Mouse (Mus musculus): ENCODE measurements around the gene Ldlrad3.

Gene Ldlrad3

GRCm38 (mm10) chr2:102002974-102003775 lies 183.0 kb downstream of the Ldlrad3 start:
- DNase-seq (ENCODE audit: low spot score) = no peak

DNA sequence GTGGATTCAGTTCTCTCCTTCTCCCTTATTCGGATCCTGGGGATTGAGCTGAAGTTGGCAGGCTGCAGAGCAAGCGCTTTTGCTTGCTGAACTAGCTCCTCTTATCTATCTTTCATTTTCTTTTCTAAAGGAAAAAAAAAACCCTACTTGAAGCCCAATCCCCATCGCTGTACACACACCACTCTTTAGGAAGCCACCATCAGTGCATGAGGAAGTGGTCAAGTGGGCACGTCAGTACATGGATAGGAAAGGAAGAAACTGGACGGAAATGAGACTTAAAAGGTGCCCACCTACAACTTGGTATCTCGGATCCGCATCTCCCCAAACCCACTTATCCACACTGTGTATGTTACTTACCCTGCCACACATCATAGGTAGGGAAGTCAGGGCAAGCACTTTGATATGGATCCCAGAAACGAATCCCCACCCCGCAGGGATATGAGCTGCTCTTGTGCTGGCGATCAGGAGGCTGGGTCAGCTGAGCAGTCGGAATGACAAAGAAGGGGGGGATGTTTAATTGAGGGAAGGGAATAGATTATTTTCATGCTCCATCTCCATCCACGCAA lies 183.7 kb downstream of the Ldlrad3 start:
- no peak for DNase-seq (ENCODE audit: low spot score)

DNA sequence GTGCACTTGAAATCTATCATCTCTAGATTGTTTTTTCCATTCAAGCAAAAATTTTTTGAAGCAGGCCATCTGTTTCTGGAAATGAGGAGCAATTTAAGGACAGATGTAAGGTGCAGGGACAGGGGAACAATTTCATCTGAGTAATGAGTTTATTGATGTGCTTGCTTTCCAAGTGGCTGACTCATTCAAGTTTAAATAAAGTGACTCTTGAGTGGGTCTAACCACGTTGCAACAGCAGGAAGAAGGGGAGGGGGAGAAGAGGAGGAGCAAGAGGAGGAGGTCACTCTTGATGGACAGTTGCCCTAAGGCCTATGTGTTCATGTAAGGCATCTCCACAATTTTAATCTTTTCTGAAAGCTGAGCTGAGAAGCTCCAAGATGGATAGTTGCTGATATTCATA lies 184.5 kb downstream of the Ldlrad3 start:
- no peak for DNase-seq (ENCODE audit: low spot score)

DNA sequence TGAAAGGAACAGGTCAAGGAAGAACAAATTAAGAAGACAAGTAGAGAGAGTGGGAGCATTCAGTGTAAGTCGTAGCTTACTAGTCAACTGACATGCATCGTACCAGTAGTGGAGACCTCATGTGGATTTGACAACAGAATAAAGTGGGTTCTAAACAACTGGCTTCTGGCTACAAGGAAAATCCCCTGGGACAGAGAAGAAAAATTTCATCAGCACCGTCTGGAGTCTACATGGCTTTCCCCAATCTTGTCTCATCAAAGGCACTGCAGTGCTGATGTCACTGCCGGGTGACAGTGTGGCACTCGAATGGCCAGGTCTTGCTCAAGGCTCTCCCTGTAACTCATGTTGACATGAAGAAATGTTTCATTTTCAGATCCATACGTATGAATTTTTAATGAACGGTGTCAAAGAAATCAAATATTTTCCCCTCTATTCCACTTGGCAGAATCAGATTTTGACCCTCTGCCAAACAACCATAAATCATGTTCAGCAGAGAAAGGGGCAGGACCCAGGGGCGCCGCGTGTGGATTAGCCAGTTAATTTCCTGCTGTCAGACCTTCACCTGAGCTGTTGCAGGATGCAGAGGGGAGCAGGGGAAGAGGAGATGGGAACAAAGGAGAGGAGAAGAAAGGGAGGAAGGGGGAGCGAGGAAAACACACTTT lies 187.1 kb downstream of the Ldlrad3 start:
- DNase-seq (ENCODE audit: low spot score) = peak; percentile 27

DNA sequence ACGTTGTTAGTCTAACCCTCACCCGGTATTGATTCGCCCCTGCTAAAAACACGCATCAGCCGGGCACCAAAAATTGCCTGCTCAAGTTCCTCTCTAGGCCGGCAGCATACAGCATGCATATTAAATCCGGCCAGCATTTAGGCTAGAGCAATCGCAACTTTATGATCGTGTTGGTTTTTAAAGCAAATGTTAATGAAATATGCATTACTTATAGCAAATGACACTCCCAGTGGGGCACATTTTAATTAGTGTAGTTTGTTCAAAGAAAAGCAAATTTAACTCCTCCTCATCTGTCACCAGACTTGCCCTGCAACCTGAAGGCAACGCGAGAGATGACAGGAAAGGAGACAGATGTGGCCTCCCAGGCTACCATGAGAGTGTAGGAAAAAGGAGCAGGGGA lies 189.2 kb downstream of the Ldlrad3 start:
- no peak for DNase-seq (ENCODE audit: low spot score)

- no peak for DNase-seq (ENCODE audit: low spot score)
These were observed 193.4 kb downstream of the Ldlrad3 start for GRCm38 (mm10) chr2:101992574-101993310.

- DNase-seq (ENCODE audit: low spot score) = no peak
These were observed 194.5 kb downstream of the Ldlrad3 start for GRCm38 (mm10) chr2:101991726-101992125.

DNA sequence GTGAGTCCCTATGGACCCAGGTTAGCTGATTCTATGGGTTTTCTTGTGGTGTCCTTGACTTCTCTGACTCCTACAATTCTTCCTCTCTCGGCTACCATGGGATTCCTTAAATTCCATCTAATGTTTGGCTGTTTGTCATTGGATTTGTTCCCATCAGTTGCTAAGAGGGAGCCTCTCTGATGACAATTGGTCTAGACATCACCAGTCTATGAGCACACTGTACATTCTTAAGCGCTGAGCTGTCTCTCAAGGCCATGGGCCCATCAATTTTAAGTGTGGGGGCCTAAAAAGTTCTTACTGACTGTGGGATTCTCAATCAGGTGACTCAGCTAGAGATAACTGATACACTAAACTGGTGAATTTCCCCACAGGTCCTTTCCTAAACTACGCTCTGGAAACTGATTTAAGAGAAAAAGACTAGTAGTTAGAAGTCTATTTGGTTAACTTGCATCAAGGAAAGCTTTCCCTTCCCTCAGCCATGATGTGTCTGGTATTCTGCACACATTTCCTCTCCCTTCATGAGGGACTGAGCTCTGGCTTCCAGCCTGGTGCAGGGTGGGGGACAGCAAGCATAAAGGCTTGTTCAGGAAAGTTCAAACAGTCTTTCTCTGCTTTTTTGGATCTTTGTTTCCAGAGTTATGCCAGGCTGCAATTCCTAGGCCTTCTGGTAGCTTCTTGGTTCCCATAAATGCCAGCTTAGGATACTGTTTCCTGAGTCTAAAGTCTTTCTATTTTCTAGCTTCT lies 199.7 kb downstream of the Ldlrad3 start:
- DNase-seq (ENCODE audit: low spot score) = no peak

DNA sequence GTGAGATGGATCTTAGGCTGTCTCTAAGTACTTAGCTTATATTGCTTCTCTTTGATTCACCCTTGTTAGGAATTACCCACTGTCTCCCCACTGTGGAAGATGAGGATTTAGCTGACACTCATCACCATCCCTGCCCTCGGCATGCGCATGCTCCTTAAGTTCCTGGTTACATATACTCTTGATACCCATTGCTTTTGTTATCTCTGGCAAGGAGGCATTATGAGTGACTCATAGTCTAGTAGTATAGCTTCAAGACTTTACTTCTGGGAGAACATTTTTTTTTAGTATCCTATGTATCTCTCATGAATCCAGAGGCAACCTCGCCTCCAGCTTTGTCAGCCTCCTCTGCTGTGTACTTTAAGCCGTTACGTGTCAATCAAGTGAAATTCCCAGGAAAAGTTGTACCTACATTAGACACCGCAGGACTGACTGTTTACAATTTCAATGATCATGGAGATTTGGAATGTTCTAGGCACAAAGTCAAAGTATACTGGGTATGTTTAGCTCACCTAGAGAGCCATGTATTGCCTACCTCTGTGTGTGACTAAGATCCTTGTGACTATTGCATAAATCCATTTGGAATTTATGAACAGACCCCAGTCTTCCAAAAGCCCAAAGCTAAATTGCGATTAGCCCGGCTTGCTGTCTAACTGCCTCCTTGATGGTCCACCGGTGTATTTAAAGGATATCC lies 202.2 kb downstream of the Ldlrad3 start:
- no peak for DNase-seq (ENCODE audit: low spot score)

DNA sequence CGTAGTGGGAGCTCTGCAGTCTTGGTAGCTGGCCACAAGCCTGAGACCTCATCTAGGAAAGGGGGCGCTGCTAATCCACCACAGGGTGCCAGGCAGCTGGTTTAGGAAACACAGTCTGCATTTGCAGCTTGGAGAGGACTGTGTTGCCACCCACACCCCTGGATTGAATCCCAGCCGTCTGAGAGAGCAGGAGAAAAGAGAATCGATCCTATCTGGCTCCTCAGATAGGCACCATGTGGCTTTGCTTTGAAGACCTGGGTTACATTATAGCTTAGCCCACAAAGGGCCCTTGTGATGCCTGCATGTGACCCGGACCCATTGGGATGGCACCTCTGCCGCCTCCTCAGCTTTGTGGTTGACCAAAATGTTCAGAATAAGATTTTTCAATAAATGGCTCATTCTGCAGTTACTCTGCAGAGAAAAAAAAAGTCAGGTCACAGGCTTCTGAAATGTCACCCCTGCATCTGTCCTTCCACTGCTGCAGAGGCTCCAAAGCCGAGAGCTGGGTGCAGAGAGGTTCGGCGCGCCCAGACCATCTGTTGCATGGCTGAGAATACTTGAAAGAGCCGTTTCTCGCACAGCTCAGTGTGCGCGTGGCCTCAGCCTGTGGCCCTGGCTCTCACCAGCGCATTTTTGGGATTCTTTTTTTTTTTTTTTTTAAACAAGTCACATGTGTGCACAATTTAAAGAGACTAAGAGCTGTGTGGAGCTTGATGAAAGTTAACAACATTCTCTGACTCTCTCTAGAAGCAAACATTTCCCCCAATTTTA lies 202.9 kb downstream of the Ldlrad3 start:
- DNase-seq (ENCODE audit: low spot score) = peak; percentile 53

- peak; percentile 65 for DNase-seq (ENCODE audit: low spot score)
These were observed 204.2 kb downstream of the Ldlrad3 start for GRCm38 (mm10) chr2:101981964-101982498.

- no peak for DNase-seq (ENCODE audit: low spot score)
These were observed 205.0 kb downstream of the Ldlrad3 start for GRCm38 (mm10) chr2:101981211-101981610.

DNA sequence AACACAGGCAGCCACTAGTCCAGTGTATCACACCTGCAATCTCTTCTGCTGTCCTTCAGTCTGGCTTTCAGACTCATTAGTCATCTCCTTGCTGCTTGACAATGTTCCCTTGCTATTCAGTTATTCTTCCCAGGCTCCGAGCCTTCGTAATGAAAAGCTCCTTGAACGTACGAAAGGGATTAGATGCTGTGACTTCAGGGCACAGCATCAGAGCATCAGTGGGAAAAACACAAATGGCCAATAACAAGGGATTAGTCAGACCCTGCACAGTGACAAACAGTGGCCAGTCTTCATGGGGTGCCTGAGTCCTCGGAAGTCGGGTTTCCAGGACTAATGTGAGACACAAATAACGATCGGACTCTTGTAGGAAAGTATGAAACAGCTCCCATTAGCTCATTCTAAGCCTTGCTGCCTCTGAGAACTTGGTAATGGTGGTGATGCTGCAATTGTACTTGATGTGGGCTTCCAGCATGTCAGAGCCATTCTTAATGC lies 205.7 kb downstream of the Ldlrad3 start:
- DNase-seq (ENCODE audit: low spot score) = no peak

DNA sequence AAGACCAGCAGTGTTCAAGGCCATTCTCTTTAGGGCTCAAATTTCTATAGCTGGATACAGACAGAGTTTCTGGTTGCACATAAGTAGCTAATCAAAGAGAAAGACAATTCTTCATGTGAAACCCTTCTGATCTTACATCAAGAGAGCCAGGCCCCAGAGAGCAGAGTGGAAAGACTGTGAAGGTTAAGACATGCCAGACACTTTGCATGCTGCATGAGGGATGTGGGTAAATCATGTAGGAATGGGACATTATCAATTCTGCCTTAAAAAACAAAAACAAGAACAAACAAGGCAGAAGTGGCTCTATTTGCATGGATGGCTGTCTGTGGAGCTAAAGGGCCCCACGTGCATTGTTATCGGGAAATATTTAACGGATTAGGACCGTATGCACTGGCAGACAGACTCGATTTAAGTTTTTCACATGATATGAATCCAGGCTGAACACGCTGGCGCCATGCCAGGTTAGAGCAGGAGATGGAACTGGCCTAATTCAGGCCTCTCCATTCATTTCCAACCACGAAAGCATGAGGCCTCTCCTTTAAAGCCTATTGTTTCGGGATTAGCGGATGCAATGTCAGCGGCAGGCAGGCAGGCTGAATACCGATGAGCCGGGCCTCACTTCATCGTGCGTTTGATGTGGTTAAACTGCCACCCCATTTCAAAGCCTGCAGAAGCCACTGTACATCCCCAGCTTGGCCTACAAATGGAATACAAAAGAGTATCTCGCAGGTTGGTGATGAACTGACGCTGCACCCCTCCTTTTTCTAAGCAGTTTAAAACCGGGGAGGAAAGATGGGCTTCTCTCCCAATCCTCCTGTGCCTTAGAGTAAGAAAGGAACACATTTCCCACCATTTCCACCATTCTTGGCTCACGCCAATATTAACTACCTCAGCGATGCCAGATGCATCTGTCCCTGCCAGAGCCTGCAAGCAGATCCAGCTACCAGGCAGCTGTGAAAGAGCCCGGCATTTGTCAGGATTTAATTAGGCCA lies 207.4 kb downstream of the Ldlrad3 start:
- DNase-seq (ENCODE audit: low spot score) = peak; percentile 6

GRCm38 (mm10) chr2:101976399-101977064 lies 209.7 kb downstream of the Ldlrad3 start:
- no peak for DNase-seq (ENCODE audit: low spot score)

DNA sequence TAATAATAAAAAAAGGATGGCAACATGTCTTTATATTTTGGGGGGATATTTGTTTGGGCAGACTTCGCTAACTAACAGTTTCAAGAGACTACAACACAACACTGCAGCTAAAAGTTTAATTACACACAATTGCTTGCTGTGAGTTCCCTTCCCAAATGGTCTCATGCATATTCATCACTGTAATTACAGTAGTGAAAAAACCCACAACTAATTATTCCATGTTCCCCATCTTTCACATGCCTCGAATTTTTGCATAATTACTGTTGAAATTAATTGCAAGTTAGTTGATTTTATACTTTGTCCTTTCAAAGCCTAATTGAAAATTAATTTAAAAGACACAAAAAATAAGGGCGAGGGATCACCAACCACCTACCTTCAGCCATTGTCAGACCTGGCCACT lies 212.4 kb downstream of the Ldlrad3 start:
- no peak for DNase-seq (ENCODE audit: low spot score)

GRCm38 (mm10) chr2:101967601-101968000 lies 218.6 kb downstream of the Ldlrad3 start:
- DNase-seq (ENCODE audit: low spot score) = no peak

- DNase-seq (ENCODE audit: low spot score) = no peak
These were observed 219.0 kb downstream of the Ldlrad3 start for GRCm38 (mm10) chr2:101967152-101967551.

Measured in adipocyte (in vitro differentiated cells).